Mouse (Mus musculus) small intestine, adult 2 months (tissue): ENCODE data around the gene Praf2.

Experiments used
- CTCF ChIP-seq: fragments of 200-500 bp; IDR thresholded peaks from 2 replicates; pipeline ENCODE4 v1.5.1; 2012; ENCODE audit warnings: low read depth, mild to moderate bottlenecking, control low read depth, inconsistent platforms, low read length, moderate library complexity, mixed read lengths; ENCODE audit not compliant: insufficient replicate concordance, insufficient read length; ENCODE audit errors: extremely low read depth
- POLR2A ChIP-seq: fragments of 200-500 bp; IDR thresholded peaks from 2 replicates; pipeline ENCODE4 v1.6.1; 2012; ENCODE audit warnings: low read depth, mild to moderate bottlenecking, control low read depth, inconsistent platforms, low read length, moderate library complexity

GRCm38 (mm10) chrX:7724135-7724534 lies 4.1 kb upstream of the Praf2 start:
- TF ChIP-seq POLR2A (no peak), CTCF (no peak)
